Mouse (Mus musculus) gastrocnemius, adult 2 months (tissue): ENCODE data around the gene Phactr3. TPM values are rescaled to one million over a fixed set of nuclear protein-coding genes. Genes with fewer than 3 reads are reported as not detected.

Experiments
- DNase-seq: peaks from one replicate; pipeline ENCODE4 v3.0.0; 2022
- H3K27ac ChIP-seq: fragments of 200-600 bp; 2 replicates; pipeline ENCODE4 v1.8.1; 2022; ENCODE audit warnings: mild to moderate bottlenecking
- H3K4me3 ChIP-seq: fragments of 200-600 bp; 2 replicates; pipeline ENCODE4 v1.8.1; 2022; ENCODE audit warnings: mild to moderate bottlenecking, moderate library complexity
- CTCF ChIP-seq: fragments of 200-600 bp; IDR thresholded peaks from 2 replicates; pipeline ENCODE4 v1.8.1; 2022; ENCODE audit warnings: antibody characterized with exemption, mild to moderate bottlenecking, moderate library complexity
- intact Hi-C: fragments of 180-260 bp; cut with DNase I; formaldehyde crosslinking; loops from one replicate; pipeline ENCODE4 v1.15.1; 2025
- total RNA-seq, 2 experiments: library from RNA; stranded (reverse); gene quantifications; 2 replicates each; pipeline ENCODE4 v1.2.3; 2021

Gene Phactr3
- total RNA-seq, 2 experiments from 2014 or later: 0.11 TPM; not detected in 1

GRCm38 (mm10) chr2:178184251-178184650 lies 65.5 kb downstream of the Phactr3 start:
- intact Hi-C loops: no loop called here
- no peak for DNase-seq
- TF ChIP-seq CTCF: no peak
- no peak overlapping the region for H3K27ac ChIP-seq
- H3K4me3 ChIP-seq: no peak overlapping the region

- TF ChIP-seq CTCF: no peak
- intact Hi-C loops: no loop called here
- no peak overlapping the region for H3K27ac ChIP-seq
- DNase-seq: no peak
- H3K4me3 ChIP-seq: no peak overlapping the region
Measured at GRCm38 (mm10) chr2:178184862-178185261, 66.1 kb downstream of the Phactr3 start.

GRCm38 (mm10) chr2:178188988-178189387 lies 70.2 kb downstream of the Phactr3 start:
- Histone ChIP-seq H3K4me3 (no peak overlapping the region), H3K27ac (no peak overlapping the region)
- intact Hi-C loops: no loop called here
- no peak for DNase-seq
- TF ChIP-seq CTCF: no peak

DNA sequence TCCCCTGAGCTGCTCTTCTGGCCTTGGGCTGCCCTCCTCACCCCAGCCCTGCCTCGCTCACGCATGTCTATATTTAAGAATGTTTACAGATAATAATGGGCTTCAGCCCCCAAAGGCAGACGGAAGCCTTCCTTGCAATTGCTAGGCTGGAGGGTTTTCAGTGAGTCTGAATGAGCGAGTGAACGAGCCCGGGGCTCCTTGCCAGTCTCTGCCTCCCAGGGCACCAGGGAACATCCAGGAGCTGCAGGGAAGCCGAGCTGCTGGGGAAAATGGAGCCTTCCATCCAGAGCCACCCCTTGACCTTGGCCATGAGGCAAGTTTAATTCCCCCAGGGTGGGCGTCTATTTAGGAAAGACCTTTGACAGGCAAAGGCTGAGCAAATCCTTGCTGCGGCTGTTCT lies 74.1 kb downstream of the Phactr3 start:
- DNase-seq: no peak
- Histone ChIP-seq H3K27ac (no peak overlapping the region), H3K4me3 (no peak overlapping the region)
- intact Hi-C loops: no loop called here
- TF ChIP-seq CTCF: no peak

DNA sequence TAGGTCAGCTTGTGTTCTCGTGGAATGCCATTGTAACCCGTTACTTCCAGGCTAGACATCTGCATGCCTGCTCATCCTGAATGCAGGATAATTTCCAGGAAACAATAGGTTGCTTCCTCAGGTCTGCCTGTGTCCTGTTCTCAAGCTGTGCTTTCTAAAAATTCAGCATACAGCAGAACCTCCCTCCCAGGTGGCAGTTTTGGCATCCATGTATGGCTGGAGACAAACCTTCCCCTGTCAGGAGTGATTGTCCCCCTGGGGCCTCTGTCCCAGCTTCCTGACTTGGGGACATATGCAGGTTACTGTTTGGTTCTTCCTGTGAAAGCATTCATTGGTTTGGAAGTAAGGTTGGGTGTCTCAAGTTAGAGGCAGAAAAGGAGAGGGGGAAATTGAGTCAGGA lies 74.7 kb downstream of the Phactr3 start:
- intact Hi-C loops: no loop called here
- H3K4me3 ChIP-seq: no peak overlapping the region
- TF ChIP-seq CTCF: no peak

DNA sequence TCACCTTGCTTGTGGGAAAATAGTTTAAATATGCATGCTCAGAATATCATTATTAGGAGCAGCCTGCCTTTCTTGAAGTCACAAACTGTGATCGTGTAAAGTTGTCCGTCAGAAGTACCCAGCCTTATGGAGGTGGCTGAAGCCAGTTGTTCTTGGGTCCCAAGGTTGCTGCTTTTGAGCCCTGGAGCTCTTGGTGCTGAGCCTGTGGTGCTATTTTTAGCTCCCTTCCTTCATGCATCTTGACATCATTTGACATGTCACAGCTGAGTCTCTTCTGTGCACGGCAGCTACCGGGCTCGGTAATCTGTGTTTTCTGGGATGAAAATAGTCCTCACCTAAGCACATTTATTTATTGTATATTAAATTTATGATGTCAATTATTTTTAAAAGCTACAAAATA lies 76.1 kb downstream of the Phactr3 start:
- no peak overlapping the region for H3K27ac ChIP-seq
- intact Hi-C loops: no loop called here
- H3K4me3 ChIP-seq: no peak overlapping the region
- TF ChIP-seq CTCF: no peak
- DNase-seq: no peak

More for the DNA sequence above, 74.7 kb downstream of the Phactr3 start:
- H3K27ac ChIP-seq: no peak overlapping the region
- DNase-seq: no peak

DNA sequence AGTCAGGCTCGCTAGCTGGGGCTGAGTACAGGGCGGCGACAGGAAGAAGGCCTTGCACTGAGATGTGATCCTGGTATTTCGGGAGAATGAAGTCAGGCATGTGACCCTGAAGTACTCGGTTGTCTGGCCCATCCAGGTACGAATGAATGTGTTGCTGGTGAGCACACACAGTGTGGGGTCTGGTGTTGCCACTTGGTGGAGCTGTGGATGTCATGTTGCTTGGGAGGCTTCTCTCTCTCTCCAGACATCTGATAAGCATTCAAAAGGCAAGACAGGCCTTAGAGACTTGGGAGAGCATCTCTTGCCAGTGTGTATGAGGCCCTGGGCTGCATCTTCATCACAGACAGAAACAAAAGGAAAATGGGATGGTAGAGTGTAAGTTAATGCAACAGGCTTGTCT lies 77.3 kb downstream of the Phactr3 start:
- intact Hi-C loops: no loop called here
- DNase-seq: no peak
- no peak overlapping the region for H3K27ac ChIP-seq
- H3K4me3 ChIP-seq: no peak overlapping the region
- TF ChIP-seq CTCF: no peak

- DNase-seq: no peak
- Histone ChIP-seq H3K27ac (no peak overlapping the region), H3K4me3 (no peak overlapping the region)
- intact Hi-C loops: no loop called here
- TF ChIP-seq CTCF: no peak
Measured at GRCm38 (mm10) chr2:178197542-178197941, 78.8 kb downstream of the Phactr3 start.

- no peak for DNase-seq
- Histone ChIP-seq H3K27ac (no peak overlapping the region), H3K4me3 (no peak overlapping the region)
- intact Hi-C loops: no loop called here
- TF ChIP-seq CTCF: no peak
Measured at GRCm38 (mm10) chr2:178204455-178204854, 85.7 kb downstream of the Phactr3 start.

- no peak overlapping the region for H3K27ac ChIP-seq
- intact Hi-C loops: no loop called here
- TF ChIP-seq CTCF: no peak
Measured at GRCm38 (mm10) chr2:178208186-178208600, 89.4 kb downstream of the Phactr3 start.

DNA sequence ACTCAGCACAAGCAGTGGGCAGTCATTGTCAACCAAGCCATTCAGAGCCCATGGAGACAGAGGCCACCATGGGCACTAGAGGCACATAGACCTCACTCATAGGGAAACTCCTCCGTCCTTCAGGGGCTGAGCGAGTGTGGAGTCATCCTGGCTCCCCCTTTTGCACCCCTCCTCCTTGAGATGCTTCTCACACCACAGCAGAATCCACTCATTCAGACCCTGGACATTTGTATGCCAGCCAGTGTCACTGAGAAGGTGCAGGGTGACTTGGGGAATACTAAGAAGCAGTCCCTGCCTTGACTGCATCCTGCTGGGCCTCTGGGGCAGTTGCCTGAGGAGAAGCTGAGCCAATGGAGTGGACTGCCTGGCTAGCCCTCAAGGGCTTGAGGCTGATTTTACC lies 95.1 kb downstream of the Phactr3 start:
- no peak for DNase-seq
- Histone ChIP-seq H3K4me3 (no peak overlapping the region), H3K27ac (no peak overlapping the region)
- intact Hi-C loops: no loop called here
- TF ChIP-seq CTCF: no peak

More at GRCm38 (mm10) chr2:178208186-178208600, 89.4 kb downstream of the Phactr3 start:
- no peak overlapping the region for H3K4me3 ChIP-seq
- DNase-seq: no peak

GRCm38 (mm10) chr2:178214531-178214930 lies 95.8 kb downstream of the Phactr3 start:
- Histone ChIP-seq H3K27ac (no peak overlapping the region), H3K4me3 (no peak overlapping the region)
- no peak for TF ChIP-seq CTCF
- intact Hi-C loops: no loop called here
- DNase-seq: no peak

- Histone ChIP-seq H3K27ac (no peak overlapping the region), H3K4me3 (no peak overlapping the region)
- intact Hi-C loops: no loop called here
- no peak for TF ChIP-seq CTCF
- no peak for DNase-seq
Measured at GRCm38 (mm10) chr2:178218461-178218860, 99.7 kb downstream of the Phactr3 start.

DNA sequence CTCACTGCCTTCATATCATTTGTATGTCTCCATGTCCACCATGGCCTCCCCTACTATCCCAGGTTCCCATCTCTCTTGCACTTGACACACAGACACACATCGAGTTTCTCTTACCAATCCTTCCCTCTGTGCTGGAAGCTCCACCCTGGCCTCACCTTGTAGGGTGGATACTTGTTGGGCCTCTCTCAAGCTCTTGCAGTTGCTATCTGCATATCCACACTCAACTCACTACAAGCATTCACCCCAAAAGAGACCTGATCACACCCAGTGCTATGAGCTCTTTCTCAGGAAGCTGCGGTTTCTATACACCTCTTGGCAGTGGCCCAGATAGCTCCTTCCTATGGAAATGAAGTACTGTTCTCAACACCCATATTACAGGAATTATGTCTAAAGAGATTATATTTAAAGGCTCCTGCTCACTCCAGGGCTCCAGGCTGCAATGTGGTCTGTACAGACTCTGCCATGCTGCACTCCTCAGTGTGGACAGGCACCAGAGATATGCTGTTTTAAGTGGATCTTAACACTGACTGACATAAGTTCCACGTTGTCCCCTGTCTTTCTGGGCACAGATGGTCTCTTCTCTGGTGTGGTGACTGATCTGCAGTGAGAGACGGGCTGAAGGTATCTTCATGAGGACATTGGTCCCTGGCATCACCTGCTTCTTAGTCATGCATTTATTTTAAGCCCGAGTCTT lies 100.8 kb downstream of the Phactr3 start:
- intact Hi-C loops: no loop called here
- no peak for TF ChIP-seq CTCF
- DNase-seq: no peak
- Histone ChIP-seq H3K27ac (no peak overlapping the region), H3K4me3 (no peak overlapping the region)
